Mouse (Mus musculus): Measurements from ENCODE around the gene Vps16.

Vps16 gene

GRCm38 (mm10) chr2:130424126-130424853 is at the start of gene Vps16, which contains the start of gene Pced1a:
Gene Vps16 (plus strand): TSS chr2:130424339.
Gene Pced1a (minus strand): TSS chr2:130424701.
- peak; percentile 90 for DNase-seq

- no peak for DNase-seq
Measured at GRCm38 (mm10) chr2:130374951-130375350, 49.2 kb upstream of the Vps16 start.

- no peak for DNase-seq
Measured at GRCm38 (mm10) chr2:130383205-130383604, 40.9 kb upstream of the Vps16 start.

GRCm38 (mm10) chr2:130383895-130384294 is 40.2 kb upstream of the Vps16 start:
- DNase-seq, result no peak

- no peak for DNase-seq
Measured at GRCm38 (mm10) chr2:130386212-130386611, 37.9 kb upstream of the Vps16 start.

GRCm38 (mm10) chr2:130388796-130389195 is 35.3 kb upstream of the Vps16 start:
- DNase-seq, result no peak

- DNase-seq, result no peak
Measured at GRCm38 (mm10) chr2:130390993-130391625, 33.0 kb upstream of the Vps16 start.

GRCm38 (mm10) chr2:130392836-130393235 is 31.3 kb upstream of the Vps16 start:
- no peak for DNase-seq

- DNase-seq, result no peak
Measured at GRCm38 (mm10) chr2:130395696-130396095, 28.4 kb upstream of the Vps16 start.

GRCm38 (mm10) chr2:130397186-130397985 is 26.8 kb upstream of the Vps16 start, which contains the start of gene Cpxm1:
Gene Cpxm1 (minus strand): TSS chr2:130397574.
- DNase-seq, result peak; percentile 53

GRCm38 (mm10) chr2:130398091-130398490 is 26.0 kb upstream of the Vps16 start:
- DNase-seq, result no peak

- DNase-seq, result no peak
Measured at GRCm38 (mm10) chr2:130400046-130400445, 24.1 kb upstream of the Vps16 start.

GRCm38 (mm10) chr2:130401891-130402290 is 22.2 kb upstream of the Vps16 start:
- no peak for DNase-seq

- no peak for DNase-seq
Measured at GRCm38 (mm10) chr2:130404939-130405338, 19.2 kb upstream of the Vps16 start, which contains the start of the genes Gm28372 and 1700020A23Rik. Gene Gm28372 (plus strand): TSS chr2:130405239. Gene 1700020A23Rik (plus strand): TSS chr2:130405259.

- no peak for DNase-seq
Measured at GRCm38 (mm10) chr2:130406178-130406577, 18.0 kb upstream of the Vps16 start, which contains the start of gene Tmem239. Gene Tmem239 (plus strand): TSS chr2:130406478.

GRCm38 (mm10) chr2:130408194-130408593 is 15.9 kb upstream of the Vps16 start:
- DNase-seq, result no peak

- peak; percentile 78 for DNase-seq
Measured at GRCm38 (mm10) chr2:130411558-130412495, 12.3 kb upstream of the Vps16 start.

GRCm38 (mm10) chr2:130412775-130413174 is 11.4 kb upstream of the Vps16 start:
- DNase-seq, result no peak

- no peak for DNase-seq
Measured at GRCm38 (mm10) chr2:130414094-130414856, 9.9 kb upstream of the Vps16 start.

- DNase-seq, result no peak
Measured at GRCm38 (mm10) chr2:130421781-130422620, 2.1 kb upstream of the Vps16 start.

All from liver (tissue).